Mouse (Mus musculus): ENCODE measurements around the gene Batf2.

- no peak for TF ChIP-seq E2F4 (IDR thresholded peaks at IDR 0.05; ENCODE audit: insufficient read depth)
- TF ChIP-seq POLR2A (IDR thresholded peaks at IDR 0.05; ENCODE audit: insufficient read length, low read depth): no peak
These were observed 34.0 kb downstream of the Batf2 start for GRCm38 (mm10) chr19:6174771-6175170.
